Mouse (Mus musculus) left cerebral cortex, postnatal 4 days (tissue): Measurements from ENCODE around the gene Man2c1. TPM values are rescaled to one million over a fixed set of nuclear protein-coding genes. Genes with fewer than 3 reads are reported as not detected.

Experiments used
- DNase-seq: peaks from one replicate; pipeline ENCODE4 v3.0.0-alpha.2; 2022
- intact Hi-C: fragments of 180-260 bp; cut with DNase I; formaldehyde crosslinking; loops from one replicate; pipeline ENCODE4 v1.15.1; 2025
- total RNA-seq, 2 experiments: library from RNA; stranded (reverse); gene quantifications; 2 replicates each; pipeline ENCODE4 v1.2.3; 2021

Man2c1 gene
- total RNA-seq, result 100 to 1,000 TPM; 190 to 207 TPM

GRCm38 (mm10) chr9:57130577-57131433 lies at the start of gene Man2c1:
Man2c1 (plus strand) TSS chr9:57130690.
- intact Hi-C loops, result loop anchor here (10.0 kb wide), 1 partner anchor 236 kb away; no protein-coding TSS in a partner anchor
- peak; percentile 95 for DNase-seq

GRCm38 (mm10) chr9:57082236-57082635 lies 48.3 kb upstream of the Man2c1 start:
- intact Hi-C loops, result no loop called here
- no peak for DNase-seq

GRCm38 (mm10) chr9:57117261-57117755 lies 13.2 kb upstream of the Man2c1 start:
- intact Hi-C loops, result no loop called here
- DNase-seq, result no peak

- intact Hi-C loops, result loop anchor here (10.0 kb wide), 1 partner anchor 235 kb away; no protein-coding TSS in a partner anchor
- DNase-seq, result no peak
These were observed 849 bp upstream of the Man2c1 start for GRCm38 (mm10) chr9:57129641-57130040.

- intact Hi-C loops, result loop anchor here (10.0 kb wide), 1 partner anchor 242 kb away; no protein-coding TSS in a partner anchor
- DNase-seq, result no peak
These were observed 6.8 kb downstream of the Man2c1 start for GRCm38 (mm10) chr9:57137246-57137645.

- DNase-seq, result no peak
- intact Hi-C loops, result loop anchor here (10.0 kb wide), 1 partner anchor 243 kb away; no protein-coding TSS in a partner anchor
These were observed 7.3 kb downstream of the Man2c1 start for GRCm38 (mm10) chr9:57137777-57138176.

GRCm38 (mm10) chr9:57138507-57138906 lies 8.0 kb downstream of the Man2c1 start:
- DNase-seq, result no peak
- intact Hi-C loops, result loop anchor here (10.0 kb wide), 1 partner anchor 244 kb away; no protein-coding TSS in a partner anchor

- no peak for DNase-seq
- intact Hi-C loops, result loop anchor here (10.0 kb wide), 1 partner anchor 244 kb away; no protein-coding TSS in a partner anchor
These were observed 8.6 kb downstream of the Man2c1 start for GRCm38 (mm10) chr9:57139110-57139509.

GRCm38 (mm10) chr9:57139571-57139970 lies 9.1 kb downstream of the Man2c1 start:
- intact Hi-C loops, result loop anchor here (10.0 kb wide), 1 partner anchor 245 kb away; no protein-coding TSS in a partner anchor

GRCm38 (mm10) chr9:57141417-57142353 lies 11.2 kb downstream of the Man2c1 start:
- DNase-seq, result no peak
- intact Hi-C loops, result no loop called here

More at GRCm38 (mm10) chr9:57139571-57139970, 9.1 kb downstream of the Man2c1 start:
- no peak for DNase-seq

- DNase-seq, result no peak
- intact Hi-C loops, result no loop called here
These were observed 12.7 kb downstream of the Man2c1 start for GRCm38 (mm10) chr9:57143212-57143611.

GRCm38 (mm10) chr9:57144830-57145229 lies 14.3 kb downstream of the Man2c1 start:
- intact Hi-C loops, result no loop called here
- DNase-seq, result no peak

- intact Hi-C loops, result no loop called here
- DNase-seq, result no peak
These were observed 16.1 kb downstream of the Man2c1 start for GRCm38 (mm10) chr9:57146451-57147066.

- intact Hi-C loops, result no loop called here
- no peak for DNase-seq
These were observed 17.0 kb downstream of the Man2c1 start for GRCm38 (mm10) chr9:57147205-57148143.

GRCm38 (mm10) chr9:57148144-57148878 lies 17.8 kb downstream of the Man2c1 start, which contains the start of gene Neil1:
Neil1 (minus strand) TSS chr9:57148305.
- DNase-seq, result peak; percentile 82
- intact Hi-C loops, result no loop called here

- intact Hi-C loops, result no loop called here
- no peak for DNase-seq
These were observed 18.5 kb downstream of the Man2c1 start for GRCm38 (mm10) chr9:57149021-57149420.

- intact Hi-C loops, result no loop called here
- no peak for DNase-seq
These were observed 19.7 kb downstream of the Man2c1 start for GRCm38 (mm10) chr9:57150192-57150591.

- intact Hi-C loops, result no loop called here
These were observed 21.8 kb downstream of the Man2c1 start for GRCm38 (mm10) chr9:57152331-57152730.

More at GRCm38 (mm10) chr9:57152331-57152730, 21.8 kb downstream of the Man2c1 start:
- no peak for DNase-seq
